Mouse (Mus musculus) heart, embryonic 15.5 days (tissue): ENCODE results near the gene Tspan3. TPM values are rescaled to one million over a fixed set of nuclear protein-coding genes. Genes with fewer than 3 reads are reported as not detected.

Experiments used
- ATAC-seq: fragments of 200-750 bp; cut with Nextera tagmentation; replicated peaks from 2 replicates; pipeline ENCODE4 v1.8.0; 2017; ENCODE audit warnings: low read depth, moderate TSS enrichment; ENCODE audit not compliant: insufficient number of reproducible peaks, insufficient read depth, low FRiP score
- H3K27ac ChIP-seq: fragments of 300-500 bp; sonication (generic); 2 replicates; pipeline ENCODE4 v1.5.1; 2015; ENCODE audit warnings: mild to moderate bottlenecking, inconsistent platforms
- H3K27me3 ChIP-seq: fragments of 300-500 bp; sonication (generic); 2 replicates; pipeline ENCODE4 v1.6.1; 2015; ENCODE audit warnings: inconsistent platforms
- H3K36me3 ChIP-seq: fragments of 300-500 bp; sonication (generic); 2 replicates; pipeline ENCODE4 v1.6.1; 2015; ENCODE audit warnings: mild to moderate bottlenecking, inconsistent platforms
- H3K4me1 ChIP-seq: fragments of 300-500 bp; sonication (generic); replicated peaks from 2 replicates; pipeline ENCODE4 v1.6.1; 2015; ENCODE audit warnings: inconsistent platforms
- H3K4me2 ChIP-seq: fragments of 300-500 bp; sonication (generic); 2 replicates; pipeline ENCODE4 v1.6.1; 2015; ENCODE audit warnings: inconsistent platforms, mild to moderate bottlenecking, moderate library complexity
- H3K4me3 ChIP-seq: fragments of 300-500 bp; sonication (generic); 2 replicates; pipeline ENCODE4 v1.5.1; 2015; ENCODE audit warnings: mild to moderate bottlenecking, inconsistent platforms
- H3K9ac ChIP-seq: fragments of 300-500 bp; sonication (generic); 2 replicates; pipeline ENCODE4 v1.6.1; 2015; ENCODE audit warnings: mild to moderate bottlenecking, inconsistent platforms
- H3K9me3 ChIP-seq: fragments of 300-500 bp; sonication (generic); replicated peaks from 2 replicates; pipeline ENCODE4 v1.6.1; 2016; ENCODE audit warnings: inconsistent platforms
- WGBS: fragments of 180-500 bp; shearing (Covaris S2); methylation state at CpG from one replicate; pipeline ENCODE4 v1.1.7; 2015; ENCODE audit warnings: mixed read lengths; 5-methylcytosine and 5-hydroxymethylcytosine counted together
- polyA plus RNA-seq: library from polyadenylated mRNA; unstranded; fragments of >200 nt; fragmentation: Nextera tagmentation; extraction: Ambion mirVana; gene quantifications from 2 replicates; pipeline ENCODE4 v1.2.1, GENCODE M21; 2015

The Tspan3 gene
- polyA plus RNA-seq, 1 experiment from 2014 or later: 378 TPM

DNA sequence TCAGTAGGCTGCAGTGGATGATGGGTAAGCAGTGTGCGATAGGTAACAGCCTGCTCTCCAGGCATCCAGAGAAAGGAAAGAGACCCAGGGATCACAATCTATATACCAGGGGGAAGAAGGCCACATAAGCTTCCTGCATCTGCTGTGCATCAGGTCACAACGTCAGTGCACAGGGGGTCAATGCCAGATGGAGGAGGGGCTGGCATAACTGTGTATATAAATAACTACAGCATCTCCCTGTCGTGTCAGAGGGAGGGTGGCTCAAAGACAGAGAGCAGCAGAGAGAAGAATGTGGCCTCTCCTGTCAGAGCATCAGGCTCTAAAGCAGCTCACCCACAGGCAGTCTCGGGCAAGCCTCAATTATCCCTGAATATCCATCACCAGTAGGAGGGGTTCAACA, 34.7 kb downstream of the Tspan3 start:
- no peaks in the 10 kb centered on the region for H3K9me3 ChIP-seq
- peaks cover 52% of the 10 kb centered on the region for H3K4me1 ChIP-seq
- peak overlapping the region; percentile 50 for H3K27ac ChIP-seq
- H3K9ac ChIP-seq: no peak overlapping the region
- 36% methylated on average over 4 of the region's 4 CpGs for WGBS
- no peaks in the 10 kb centered on the region for H3K27me3 ChIP-seq
- no peak overlapping the region for H3K4me3 ChIP-seq
- no peak for ATAC-seq
- peaks cover 31% of the 10 kb centered on the region for H3K36me3 ChIP-seq
- H3K4me2 ChIP-seq: no peak overlapping the region

DNA sequence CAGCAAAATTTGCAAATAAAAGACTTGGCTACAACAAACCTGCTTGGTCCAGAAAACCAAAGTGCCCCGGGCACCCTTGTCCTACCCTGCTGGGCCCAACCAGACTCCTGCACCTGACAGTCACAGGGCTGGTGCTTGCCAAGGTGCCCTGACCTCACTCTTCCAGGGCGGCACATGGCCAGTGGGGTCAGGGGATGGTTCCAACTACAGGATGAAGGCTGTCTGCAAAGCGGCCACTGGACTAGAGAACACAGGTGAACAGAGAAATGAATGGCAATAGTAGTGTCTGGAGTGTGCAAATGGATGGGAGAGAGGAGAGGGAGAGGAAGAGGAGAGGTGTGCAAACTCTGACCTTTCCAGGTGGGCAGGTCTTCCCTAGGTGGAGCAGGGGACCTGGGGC, 35.3 kb downstream of the Tspan3 start:
- Histone ChIP-seq H3K27me3 (no peaks in the 10 kb centered on the region), H3K4me2 (no peak overlapping the region), H3K4me1 (peaks cover 52% of the 10 kb centered on the region), H3K4me3 (no peak overlapping the region), H3K27ac (peak overlapping the region; percentile 50), H3K9me3 (no peaks in the 10 kb centered on the region), H3K9ac (no peak overlapping the region), H3K36me3 (peaks cover 27% of the 10 kb centered on the region)
- 92% methylated on average over 3 of the region's 3 CpGs for WGBS
- no peak for ATAC-seq

DNA sequence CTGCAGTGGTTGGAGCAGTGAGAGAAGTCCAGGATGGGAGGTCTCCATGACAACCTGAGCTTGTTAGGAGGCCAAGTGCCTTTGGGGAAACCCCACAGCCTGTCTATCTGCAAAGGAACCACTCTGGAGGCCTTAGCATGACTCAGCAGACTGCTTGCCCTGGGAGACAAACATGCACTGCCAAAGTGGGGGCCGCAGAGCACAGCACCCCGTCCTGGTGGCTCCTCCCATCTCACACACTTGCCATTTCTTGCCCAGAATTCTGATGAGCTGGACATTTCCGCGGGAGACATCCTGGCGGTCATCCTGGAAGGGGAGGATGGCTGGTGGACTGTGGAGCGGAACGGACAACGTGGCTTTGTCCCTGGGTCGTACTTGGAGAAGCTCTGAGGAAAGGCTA, 36.9 kb downstream of the Tspan3 start:
- H3K9ac ChIP-seq: no peak overlapping the region
- no peaks in the 10 kb centered on the region for H3K27me3 ChIP-seq
- H3K4me3 ChIP-seq: no peak overlapping the region
- H3K4me2 ChIP-seq: no peak overlapping the region
- peaks cover 53% of the 10 kb centered on the region for H3K4me1 ChIP-seq
- H3K9me3 ChIP-seq: no peaks in the 10 kb centered on the region
- WGBS: 83% methylated on average over 9 of the region's 9 CpGs
- peaks cover 24% of the 10 kb centered on the region for H3K36me3 ChIP-seq
- no peak for ATAC-seq
- no peak overlapping the region for H3K27ac ChIP-seq

DNA sequence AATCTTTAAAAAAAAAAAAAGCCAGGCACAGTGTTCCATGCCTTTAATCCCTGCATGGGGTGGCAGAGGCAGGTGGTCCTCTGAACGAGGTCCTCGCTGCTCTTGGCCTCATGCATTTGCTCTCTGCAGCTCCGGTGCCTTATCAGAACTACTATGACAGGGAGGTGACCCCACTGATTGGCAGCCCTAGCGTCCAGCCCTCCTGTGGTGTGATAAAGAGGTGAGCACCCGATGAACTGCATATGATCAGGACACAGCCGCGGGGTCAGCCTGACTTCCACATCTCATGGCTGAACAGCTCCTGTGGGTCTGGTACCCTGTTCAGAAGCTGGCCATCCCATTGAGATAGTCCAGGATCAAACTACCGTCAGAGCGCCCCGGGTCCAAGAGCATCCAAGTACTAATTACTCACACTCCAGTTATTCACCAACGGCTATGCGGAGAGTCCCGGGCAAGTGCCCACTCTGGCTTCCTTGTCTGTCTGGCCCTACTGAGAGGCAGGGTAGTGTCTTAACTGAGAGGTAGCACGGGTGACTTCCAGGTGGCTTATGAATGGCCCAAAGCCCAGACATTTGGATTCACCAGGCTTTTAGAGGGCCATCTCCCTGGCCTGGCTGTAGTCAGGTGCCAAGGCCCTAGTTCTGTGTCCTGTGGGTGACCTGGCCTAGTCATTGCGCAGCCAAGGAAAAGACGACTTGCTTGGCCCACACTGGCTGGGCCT, 38.7 kb downstream of the Tspan3 start:
- Histone ChIP-seq H3K9me3 (no peaks in the 10 kb centered on the region), H3K27ac (no peak overlapping the region), H3K4me3 (no peak overlapping the region), H3K9ac (no peak overlapping the region), H3K36me3 (peaks cover 14% of the 10 kb centered on the region; the same call in 1 of the 2 replicates), H3K4me1 (peaks cover 45% of the 10 kb centered on the region), H3K4me2 (no peak overlapping the region), H3K27me3 (no peaks in the 10 kb centered on the region)
- WGBS: 65% methylated on average over 16 of the region's 16 CpGs
- no peak for ATAC-seq

DNA sequence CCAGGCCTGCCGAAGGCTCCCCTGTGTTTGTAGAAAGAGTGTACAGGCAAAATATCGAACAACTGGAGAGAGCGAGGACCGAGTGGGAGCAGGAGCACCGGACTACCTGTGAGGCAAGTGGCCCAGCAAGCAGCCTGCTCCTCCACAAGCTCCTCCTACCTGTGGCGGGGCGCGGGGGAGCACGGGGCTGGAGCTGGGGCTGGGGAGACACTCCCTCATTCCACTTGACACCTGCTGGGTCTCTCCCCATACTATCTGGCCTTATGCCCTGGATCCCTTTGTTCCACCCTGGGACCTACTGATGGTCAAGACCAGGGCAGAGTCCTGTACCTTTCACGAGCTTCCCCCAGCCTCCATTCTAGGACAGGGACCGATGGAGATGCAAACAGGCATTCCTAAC, 40.7 kb downstream of the Tspan3 start:
- 25% methylated on average over 11 of the region's 11 CpGs for WGBS
- ATAC-seq: no peak
- Histone ChIP-seq H3K4me2 (no peak overlapping the region), H3K4me1 (peaks cover 28% of the 10 kb centered on the region), H3K4me3 (no peak overlapping the region), H3K27ac (no peak overlapping the region), H3K9ac (no peak overlapping the region), H3K27me3 (no peaks in the 10 kb centered on the region), H3K9me3 (no peaks in the 10 kb centered on the region), H3K36me3 (peaks cover 10% of the 10 kb centered on the region; the same call in 1 of the 2 replicates)

- H3K27ac ChIP-seq: no peak overlapping the region
- 44% methylated on average over 7 of the region's 7 CpGs for WGBS
Measured at GRCm38 (mm10) chr9:56123613-56124012, 41.7 kb downstream of the Tspan3 start.

DNA sequence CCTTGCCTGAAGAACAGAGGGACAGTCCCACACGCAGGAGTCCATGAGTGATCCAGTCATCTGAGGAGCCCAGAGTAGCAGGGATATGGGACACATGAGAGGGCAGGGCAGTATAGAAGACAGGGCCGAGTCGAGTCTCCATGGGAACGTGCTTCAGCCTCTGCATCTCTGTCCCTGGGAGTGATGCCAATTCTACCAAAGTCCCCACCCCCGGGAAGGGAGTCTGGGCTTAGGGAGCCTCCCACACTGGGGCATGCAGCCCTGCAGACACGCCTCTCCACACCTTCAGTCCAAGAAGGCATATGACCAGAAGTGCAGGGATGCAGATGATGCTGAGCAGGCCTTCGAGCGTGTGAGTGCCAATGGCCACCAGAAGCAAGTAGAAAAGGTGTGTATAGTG, 42.3 kb downstream of the Tspan3 start:
- H3K4me3 ChIP-seq: no peak overlapping the region
- no peak overlapping the region for H3K27ac ChIP-seq
- peaks cover under 1% of the 10 kb centered on the region; the same call in 1 of the 2 replicates for H3K36me3 ChIP-seq
- 23% methylated on average over 8 of the region's 8 CpGs for WGBS
- H3K9ac ChIP-seq: no peak overlapping the region
- no peaks in the 10 kb centered on the region for H3K9me3 ChIP-seq
- no peak overlapping the region for H3K4me2 ChIP-seq
- ATAC-seq: peak; percentile 48
- H3K27me3 ChIP-seq: no peaks in the 10 kb centered on the region
- H3K4me1 ChIP-seq: peaks cover 34% of the 10 kb centered on the region

More at GRCm38 (mm10) chr9:56123613-56124012, 41.7 kb downstream of the Tspan3 start:
- Histone ChIP-seq H3K27me3 (no peaks in the 10 kb centered on the region), H3K9ac (no peak overlapping the region; the same call in 1 of the 2 replicates), H3K36me3 (peaks cover 5% of the 10 kb centered on the region; the same call in 1 of the 2 replicates), H3K4me2 (no peak overlapping the region), H3K9me3 (no peaks in the 10 kb centered on the region), H3K4me1 (peaks cover 34% of the 10 kb centered on the region), H3K4me3 (no peak overlapping the region)
- ATAC-seq: 0 out of 2 replicates have a peak, but pooled peaks have one; percentile 7

DNA sequence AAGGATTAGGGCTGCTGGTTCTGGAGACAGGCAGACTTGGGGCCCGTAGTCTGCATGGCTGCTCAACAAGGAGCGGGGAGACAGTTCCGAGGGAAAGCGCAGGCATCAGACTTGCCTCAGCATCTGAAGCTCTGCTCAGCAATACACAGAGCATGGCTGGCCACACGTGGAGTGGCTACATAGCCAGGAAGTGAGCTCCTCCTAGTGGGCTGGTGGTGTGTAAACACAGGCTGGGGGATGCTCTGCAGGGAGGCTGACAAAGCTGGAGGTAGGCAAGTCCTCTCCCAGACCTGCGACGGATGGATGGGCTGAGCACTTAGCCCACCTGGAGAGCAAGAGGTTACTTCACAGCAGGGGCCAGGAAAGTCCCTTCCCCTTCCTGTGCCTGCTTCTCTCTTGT, 44.2 kb downstream of the Tspan3 start:
- ATAC-seq: no peak
- H3K9me3 ChIP-seq: no peaks in the 10 kb centered on the region
- 29% methylated on average over 7 of the region's 7 CpGs for WGBS
- no peaks in the 10 kb centered on the region for H3K27me3 ChIP-seq
- no peak overlapping the region for H3K27ac ChIP-seq
- H3K9ac ChIP-seq: no peak overlapping the region
- H3K4me1 ChIP-seq: peaks cover 34% of the 10 kb centered on the region
- H3K4me2 ChIP-seq: no peak overlapping the region
- H3K36me3 ChIP-seq: no peaks in the 10 kb centered on the region
- H3K4me3 ChIP-seq: no peak overlapping the region

- H3K4me3 ChIP-seq: no peak overlapping the region
- WGBS: 51% methylated on average over 2 of the region's 2 CpGs
- H3K27ac ChIP-seq: no peak overlapping the region
- no peak for ATAC-seq
- H3K9ac ChIP-seq: no peak overlapping the region
- H3K9me3 ChIP-seq: no peaks in the 10 kb centered on the region
- no peaks in the 10 kb centered on the region for H3K36me3 ChIP-seq
- no peak overlapping the region for H3K4me2 ChIP-seq
- H3K4me1 ChIP-seq: peaks cover 28% of the 10 kb centered on the region
- H3K27me3 ChIP-seq: no peaks in the 10 kb centered on the region
Measured at GRCm38 (mm10) chr9:56119651-56120050, 45.6 kb downstream of the Tspan3 start.

GRCm38 (mm10) chr9:56118582-56118981, 46.7 kb downstream of the Tspan3 start:
- H3K9me3 ChIP-seq: no peaks in the 10 kb centered on the region
- peak overlapping the region; percentile 76 for H3K4me2 ChIP-seq
- H3K9ac ChIP-seq: peak overlapping the region; percentile 36; the same call in 1 of the 2 replicates
- H3K36me3 ChIP-seq: no peaks in the 10 kb centered on the region
- WGBS: 7% methylated on average over 14 of the region's 14 CpGs
- H3K27ac ChIP-seq: no peak overlapping the region
- no peak for ATAC-seq
- H3K27me3 ChIP-seq: no peaks in the 10 kb centered on the region
- H3K4me1 ChIP-seq: peaks cover 18% of the 10 kb centered on the region
- peak overlapping the region; percentile 43 for H3K4me3 ChIP-seq

- Histone ChIP-seq H3K4me1 (peaks cover 13% of the 10 kb centered on the region), H3K9ac (no peak overlapping the region), H3K4me3 (no peak overlapping the region), H3K27ac (no peak overlapping the region), H3K4me2 (no peak overlapping the region), H3K27me3 (no peaks in the 10 kb centered on the region), H3K36me3 (no peaks in the 10 kb centered on the region), H3K9me3 (no peaks in the 10 kb centered on the region)
- 80% methylated on average over 5 of the region's 5 CpGs for WGBS
- ATAC-seq: no peak
Measured at GRCm38 (mm10) chr9:56118091-56118490, 47.2 kb downstream of the Tspan3 start.

- Histone ChIP-seq H3K9ac (no peak overlapping the region), H3K27ac (no peak overlapping the region), H3K27me3 (no peaks in the 10 kb centered on the region), H3K4me3 (no peak overlapping the region), H3K36me3 (no peaks in the 10 kb centered on the region), H3K9me3 (no peaks in the 10 kb centered on the region), H3K4me1 (peaks cover 14% of the 10 kb centered on the region; the same call in 1 of the 2 replicates), H3K4me2 (no peak overlapping the region)
- WGBS: 66% methylated on average over 5 of the region's 5 CpGs
- ATAC-seq: no peak
Measured at GRCm38 (mm10) chr9:56108174-56108573, 57.1 kb downstream of the Tspan3 start.
